Mouse (Mus musculus): ENCODE measurements around the gene Twf1.

DNA sequence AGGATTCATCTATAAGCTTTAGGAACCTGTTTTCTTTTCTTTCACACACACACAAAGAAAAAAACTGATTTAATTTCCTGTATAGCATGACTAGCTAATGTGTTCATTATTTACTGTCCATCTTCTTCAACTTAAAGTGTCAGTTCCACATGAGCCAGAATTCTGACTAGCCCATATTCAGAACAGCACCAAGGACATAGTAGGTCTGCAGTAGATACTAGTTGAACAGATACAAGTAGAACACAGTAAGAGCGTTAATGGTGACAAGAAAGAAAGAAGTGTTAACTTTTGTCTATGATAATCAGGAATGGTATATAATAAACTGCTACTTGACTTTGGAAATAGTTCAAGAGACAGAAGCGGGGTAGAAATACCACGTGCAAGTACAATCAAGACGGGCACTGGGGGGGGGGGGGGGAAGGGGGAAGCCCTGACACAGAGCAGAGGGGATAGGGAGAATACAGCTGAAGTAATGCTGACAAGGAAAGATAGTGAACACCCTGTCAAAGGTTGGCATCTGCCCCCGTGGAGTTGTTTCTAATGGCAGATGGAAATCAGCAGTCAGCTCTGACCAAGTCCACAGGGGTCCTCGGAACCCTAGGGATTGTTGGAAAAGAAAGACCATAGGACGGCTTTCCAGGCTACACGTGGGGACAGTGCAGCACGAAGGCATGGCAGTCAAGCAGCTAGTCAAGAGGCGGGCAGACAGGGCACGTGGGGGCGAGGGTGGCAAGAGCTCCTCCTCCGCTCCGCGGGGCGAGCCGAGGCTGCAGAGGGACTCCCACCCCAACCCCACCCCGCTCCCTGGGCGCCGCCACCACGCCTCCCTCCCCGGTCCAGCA is 46.9 kb downstream of the Twf1 start:
- no peak for TF ChIP-seq CTCF (IDR thresholded peaks at IDR 0.05; ENCODE audit: control insufficient read depth, insufficient read depth, insufficient replicate concordance, low read depth, low read length)
- TF ChIP-seq POLR2A (IDR thresholded peaks at IDR 0.05; ENCODE audit: control insufficient read depth, low read depth, low read length) = no peak; the same call in 1 of the 2 replicates
